Mouse (Mus musculus): ENCODE results near the gene Trpm3. TPM values are rescaled to one million over a fixed set of nuclear protein-coding genes. Genes with fewer than 3 reads are reported as not detected.

Trpm3 gene
- total and polyA plus RNA-seq, 2 experiments = not detected

GRCm38 (mm10) chr19:22462043-22462442 is 323.2 kb downstream of the Trpm3 start:
- Histone ChIP-seq H3K4me3 (ENCODE audit: insufficient read depth, low read depth, low read length) (no peak overlapping the region), H3K36me3 (ENCODE audit: control insufficient read depth, insufficient read depth, low read length) (no peaks in the 10 kb centered on the region), H3K27me3 (ENCODE audit: control insufficient read depth, insufficient read depth, low read length) (no peaks in the 10 kb centered on the region), H3K4me1 (ENCODE audit: control insufficient read depth, insufficient read depth, low read length) (no peaks in the 10 kb centered on the region), H3K27ac (replicated peaks; ENCODE audit: insufficient read depth, low read depth, low read length) (no peak overlapping the region), H3K9ac (ENCODE audit: low read depth, low read length) (no peak overlapping the region), H3K79me2 (ENCODE audit: control insufficient read depth, insufficient read depth, low read length) (no peaks in the 10 kb centered on the region)
- DNase-seq (ENCODE audit: extremely low read depth, low read depth, low spot score) = no peak
- TF ChIP-seq CTCF (IDR thresholded peaks at IDR 0.05; ENCODE audit: low read depth, low read length) (no peak), POLR2A (IDR thresholded peaks at IDR 0.05; ENCODE audit: extremely low read depth, insufficient read depth, low read length) (no peak)

- TF ChIP-seq POLR2A (IDR thresholded peaks at IDR 0.05; ENCODE audit: extremely low read depth, insufficient read depth, low read length) = no peak
- no peak for TF ChIP-seq CTCF (IDR thresholded peaks at IDR 0.05; ENCODE audit: low read depth, low read length)
These were observed 324.7 kb downstream of the Trpm3 start for GRCm38 (mm10) chr19:22463506-22463905.

DNA sequence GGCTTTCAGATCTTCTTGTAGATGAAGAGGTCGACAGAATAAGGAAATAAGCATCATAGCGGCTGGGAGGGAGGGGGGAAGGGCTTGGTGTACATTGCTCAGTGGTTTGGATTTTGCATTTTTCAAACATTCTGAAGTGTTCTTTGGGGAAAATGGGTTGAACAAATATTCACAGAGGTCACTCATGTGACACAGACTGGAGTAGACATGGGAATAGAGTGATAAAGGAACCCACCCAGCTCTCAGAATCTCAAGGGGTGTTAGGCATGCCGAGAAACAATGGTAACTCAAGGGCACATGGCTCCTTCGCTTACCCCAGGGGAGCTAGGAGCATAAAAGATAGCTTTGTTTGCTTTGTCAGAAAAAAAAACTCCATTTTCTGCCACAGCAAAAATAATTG is 330.8 kb downstream of the Trpm3 start:
- no peaks in the 10 kb centered on the region for H3K36me3 ChIP-seq (ENCODE audit: control insufficient read depth, insufficient read depth, low read length)
- TF ChIP-seq CTCF (IDR thresholded peaks at IDR 0.05; ENCODE audit: low read depth, low read length) (no peak), POLR2A (IDR thresholded peaks at IDR 0.05; ENCODE audit: extremely low read depth, insufficient read depth, low read length) (no peak)
- no peaks in the 10 kb centered on the region for H3K4me1 ChIP-seq (ENCODE audit: control insufficient read depth, insufficient read depth, low read length)
- no peaks in the 10 kb centered on the region for H3K79me2 ChIP-seq (ENCODE audit: control insufficient read depth, insufficient read depth, low read length)
- 70% methylated on average over 4 of the region's 4 CpGs for whole genome bisulfite sequencing
- no peak for DNase-seq (ENCODE audit: extremely low read depth, low read depth, low spot score)
- no peaks in the 10 kb centered on the region for H3K27me3 ChIP-seq (ENCODE audit: control insufficient read depth, insufficient read depth, low read length)
- no peak overlapping the region for H3K27ac ChIP-seq (replicated peaks; ENCODE audit: insufficient read depth, low read depth, low read length)
- H3K9ac ChIP-seq (ENCODE audit: low read depth, low read length) = no peak overlapping the region
- H3K4me3 ChIP-seq (ENCODE audit: insufficient read depth, low read depth, low read length) = no peak overlapping the region

More at GRCm38 (mm10) chr19:22463506-22463905, 324.7 kb downstream of the Trpm3 start:
- H3K27me3 ChIP-seq (ENCODE audit: control insufficient read depth, insufficient read depth, low read length) = no peaks in the 10 kb centered on the region
- no peak overlapping the region for H3K27ac ChIP-seq (replicated peaks; ENCODE audit: insufficient read depth, low read depth, low read length)
- WGBS = 60% methylated on average over 3 of the region's 3 CpGs
- DNase-seq (ENCODE audit: extremely low read depth, low read depth, low spot score) = no peak
- no peak overlapping the region for H3K9ac ChIP-seq (ENCODE audit: low read depth, low read length)
- H3K36me3 ChIP-seq (ENCODE audit: control insufficient read depth, insufficient read depth, low read length) = no peaks in the 10 kb centered on the region
- H3K4me3 ChIP-seq (ENCODE audit: insufficient read depth, low read depth, low read length) = no peak overlapping the region
- H3K79me2 ChIP-seq (ENCODE audit: control insufficient read depth, insufficient read depth, low read length) = no peaks in the 10 kb centered on the region
- H3K4me1 ChIP-seq (ENCODE audit: control insufficient read depth, insufficient read depth, low read length) = no peaks in the 10 kb centered on the region

DNA sequence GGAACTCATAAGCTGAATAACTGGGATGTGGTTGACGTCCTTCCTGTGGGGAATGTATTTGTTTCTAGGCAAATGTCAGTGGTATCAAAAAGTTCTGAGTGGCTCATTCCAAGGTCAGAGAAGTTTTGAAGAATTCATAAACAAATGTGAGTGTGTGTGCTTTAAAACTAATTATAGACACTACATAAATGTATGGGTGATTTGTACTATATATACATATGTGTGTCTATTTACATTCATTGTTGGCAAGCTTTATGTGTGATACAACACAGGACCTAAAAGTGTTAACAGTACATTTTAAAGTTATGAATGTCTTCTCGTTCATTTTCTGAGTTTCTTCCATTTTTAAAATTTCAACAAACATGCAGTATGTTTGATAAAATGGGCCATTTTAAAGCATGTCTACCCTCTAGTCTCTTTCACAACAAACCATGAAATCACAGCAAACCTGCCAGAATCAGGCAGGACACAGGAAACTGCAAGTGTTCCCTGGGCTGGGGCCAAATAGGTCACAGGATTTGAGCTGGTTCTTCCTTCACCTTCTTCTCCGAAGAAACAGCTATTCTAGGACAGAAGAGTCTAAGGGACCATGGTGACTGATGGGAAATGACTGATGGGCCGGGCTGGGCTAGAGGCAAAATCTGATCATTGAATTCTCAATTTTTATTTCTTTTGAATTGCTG is 334.3 kb downstream of the Trpm3 start:
- Histone ChIP-seq H3K4me3 (ENCODE audit: insufficient read depth, low read depth, low read length) (no peak overlapping the region), H3K36me3 (ENCODE audit: control insufficient read depth, insufficient read depth, low read length) (no peaks in the 10 kb centered on the region), H3K79me2 (ENCODE audit: control insufficient read depth, insufficient read depth, low read length) (no peaks in the 10 kb centered on the region), H3K27me3 (ENCODE audit: control insufficient read depth, insufficient read depth, low read length) (no peaks in the 10 kb centered on the region), H3K9ac (ENCODE audit: low read depth, low read length) (no peak overlapping the region), H3K4me1 (ENCODE audit: control insufficient read depth, insufficient read depth, low read length) (no peaks in the 10 kb centered on the region), H3K27ac (replicated peaks; ENCODE audit: insufficient read depth, low read depth, low read length) (no peak overlapping the region)
- no peak for TF ChIP-seq POLR2A (IDR thresholded peaks at IDR 0.05; ENCODE audit: extremely low read depth, insufficient read depth, low read length)
- TF ChIP-seq CTCF (IDR thresholded peaks at IDR 0.05; ENCODE audit: low read depth, low read length) = no peak
- peak; percentile 17 for DNase-seq (ENCODE audit: extremely low read depth, low read depth, low spot score)
- 65% methylated on average over 4 of the region's 4 CpGs for WGBS

- Histone ChIP-seq H3K27me3 (ENCODE audit: control insufficient read depth, insufficient read depth, low read length) (no peaks in the 10 kb centered on the region), H3K9ac (ENCODE audit: low read depth, low read length) (no peak overlapping the region), H3K27ac (replicated peaks; ENCODE audit: insufficient read depth, low read depth, low read length) (no peak overlapping the region), H3K36me3 (ENCODE audit: control insufficient read depth, insufficient read depth, low read length) (no peaks in the 10 kb centered on the region), H3K79me2 (ENCODE audit: control insufficient read depth, insufficient read depth, low read length) (no peaks in the 10 kb centered on the region), H3K4me1 (ENCODE audit: control insufficient read depth, insufficient read depth, low read length) (no peaks in the 10 kb centered on the region), H3K4me3 (ENCODE audit: insufficient read depth, low read depth, low read length) (no peak overlapping the region)
- WGBS = 84% methylated on average over 6 of the region's 6 CpGs
- TF ChIP-seq CTCF (IDR thresholded peaks at IDR 0.05; ENCODE audit: low read depth, low read length) (no peak), POLR2A (IDR thresholded peaks at IDR 0.05; ENCODE audit: extremely low read depth, insufficient read depth, low read length) (no peak)
- no peak for DNase-seq (ENCODE audit: extremely low read depth, low read depth, low spot score)
These were observed 339.6 kb downstream of the Trpm3 start for GRCm38 (mm10) chr19:22478295-22478989.

DNA sequence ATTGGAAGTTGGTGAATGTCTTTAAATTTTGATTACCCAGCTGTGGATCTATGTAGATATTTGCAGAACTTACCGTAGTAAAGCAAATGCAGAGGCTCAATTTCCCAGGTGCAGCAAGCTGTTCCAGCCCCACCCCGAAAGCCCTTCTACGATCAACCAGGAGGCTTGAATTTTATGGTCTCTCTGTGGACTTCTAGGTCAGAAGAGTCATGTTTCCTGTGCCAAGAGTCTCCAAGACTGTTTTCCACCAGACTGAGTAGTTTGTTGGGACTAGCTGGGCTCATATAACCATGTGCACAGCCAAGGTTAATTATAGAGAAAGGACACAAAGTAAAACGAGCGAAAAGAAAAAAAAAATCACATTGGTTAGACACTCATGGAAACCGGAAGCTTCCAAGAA is 364.6 kb downstream of the Trpm3 start:
- Histone ChIP-seq H3K36me3 (ENCODE audit: control insufficient read depth, insufficient read depth, low read length) (no peaks in the 10 kb centered on the region), H3K4me3 (ENCODE audit: insufficient read depth, low read depth, low read length) (no peak overlapping the region), H3K4me1 (ENCODE audit: control insufficient read depth, insufficient read depth, low read length) (no peaks in the 10 kb centered on the region), H3K27ac (replicated peaks; ENCODE audit: insufficient read depth, low read depth, low read length) (no peak overlapping the region), H3K79me2 (ENCODE audit: control insufficient read depth, insufficient read depth, low read length) (no peaks in the 10 kb centered on the region), H3K27me3 (ENCODE audit: control insufficient read depth, insufficient read depth, low read length) (no peaks in the 10 kb centered on the region), H3K9ac (ENCODE audit: low read depth, low read length) (no peak overlapping the region)
- 85% methylated on average over 6 of the region's 6 CpGs for WGBS
- TF ChIP-seq CTCF (IDR thresholded peaks at IDR 0.05; ENCODE audit: low read depth, low read length) (no peak), POLR2A (IDR thresholded peaks at IDR 0.05; ENCODE audit: extremely low read depth, insufficient read depth, low read length) (no peak)
- no peak for DNase-seq (ENCODE audit: extremely low read depth, low read depth, low spot score)

Measured in liver, adult 2 months (tissue).